Mouse (Mus musculus) CH12.LX (cell line): Measurements from ENCODE around the gene Rab21. TPM values are rescaled to one million over a fixed set of nuclear protein-coding genes. Genes with fewer than 3 reads are reported as not detected.

Source experiments
- DNase-seq: peaks from one replicate; pipeline ENCODE4 v3.0.0-alpha.2; 2013; ENCODE audit errors: extremely low read depth
- H3K27ac ChIP-seq: 2 replicates; pipeline ENCODE4 v1.5.1; 2012; ENCODE audit warnings: low read depth, mild to moderate bottlenecking, control low read depth, moderate library complexity; ENCODE audit not compliant: insufficient read depth
- H3K27me3 ChIP-seq: replicated peaks from 2 replicates; pipeline ENCODE3; 2012; ENCODE audit warnings: inconsistent platforms
- H3K36me3 ChIP-seq, 2 experiments: replicated peaks in 1 of 2; 2 replicates each; pipeline versions ENCODE3 to v1.6.1; 2012; ENCODE audit warnings: inconsistent platforms in 1 of 2, low read length in 1 of 2, mild to moderate bottlenecking in 1 of 2, mixed read lengths in 1 of 2, moderate library complexity in 1 of 2; ENCODE audit not compliant: control insufficient read depth in 1 of 2, insufficient read depth in 1 of 2
- H3K4me1 ChIP-seq, 2 experiments: 2 replicates each; pipeline ENCODE4 v1.6.1; 2012; ENCODE audit warnings: inconsistent platforms in 1 of 2, moderate library complexity in 1 of 2; ENCODE audit not compliant: insufficient read depth in 2 of 2, control insufficient read depth in 1 of 2
- H3K4me2 ChIP-seq: 2 replicates; pipeline ENCODE4 v1.6.1; 2012; ENCODE audit warnings: low read depth, mild to moderate bottlenecking, control low read depth; ENCODE audit not compliant: poor library complexity, insufficient read depth, severe bottlenecking
- H3K4me3 ChIP-seq, 3 experiments: fragments of 150-350 bp in 1 of 3; sonication (generic) in 1 of 3; replicated peaks in 1 of 3; 2 replicates each; pipeline versions ENCODE3 to v1.5.1; 2011 to 2012; ENCODE audit warnings: low read depth in 2 of 3, low read length in 2 of 3, mild to moderate bottlenecking in 2 of 3, moderate library complexity in 2 of 3, control low read depth in 1 of 3, improper control_type of control experiment in 1 of 3, inconsistent platforms in 1 of 3, mixed read lengths in 1 of 3; ENCODE audit not compliant: poor library complexity in 1 of 3
- H3K79me2 ChIP-seq: replicated peaks from 2 replicates; pipeline ENCODE4 v1.6.1; 2012; ENCODE audit warnings: mild to moderate bottlenecking, moderate library complexity; ENCODE audit not compliant: control insufficient read depth, poor library complexity, insufficient read depth, severe bottlenecking; ENCODE audit errors: extremely low read depth
- H3K9ac ChIP-seq: 2 replicates; pipeline ENCODE4 v1.6.1; 2012; ENCODE audit warnings: low read depth, mild to moderate bottlenecking, control low read depth, moderate library complexity; ENCODE audit not compliant: insufficient read depth
- H3K9me3 ChIP-seq: replicated peaks from 2 replicates; pipeline ENCODE3; 2012; ENCODE audit warnings: low read length, inconsistent platforms, mixed read lengths
- CHD2 ChIP-seq: IDR thresholded peaks from 2 replicates; pipeline ENCODE4 v1.6.1; 2011; ENCODE audit warnings: low read length, improper control_type of control experiment
- CTCF ChIP-seq, 2 experiments: IDR thresholded peaks in 1 of 2; conservative IDR thresholded peaks in 1 of 2; 2 replicates each; pipeline ENCODE4 v1.5.1; 2011 to 2012; ENCODE audit warnings: low read depth in 2 of 2, low read length in 2 of 2, improper control_type of control experiment in 1 of 2, inconsistent platforms in 1 of 2, mild to moderate bottlenecking in 1 of 2, moderate library complexity in 1 of 2
- E2F4 ChIP-seq: IDR thresholded peaks from 2 replicates; pipeline ENCODE4 v1.6.1; 2011; ENCODE audit warnings: low read depth, low read length, improper control_type of control experiment; ENCODE audit not compliant: insufficient replicate concordance
- EP300 ChIP-seq: IDR thresholded peaks from 2 replicates; pipeline ENCODE4 v1.6.1; 2011; ENCODE audit warnings: low read length, improper control_type of control experiment
- ETS1 ChIP-seq: conservative IDR thresholded peaks from 2 replicates; pipeline ENCODE4 v1.6.1; 2012; ENCODE audit warnings: low read depth, mild to moderate bottlenecking, inconsistent platforms, low read length, improper control_type of control experiment, moderate library complexity
- GABPA ChIP-seq: IDR thresholded peaks from 2 replicates; pipeline ENCODE4 v1.6.1; 2012; ENCODE audit warnings: low read depth, low read length, improper control_type of control experiment, inconsistent platforms; ENCODE audit not compliant: insufficient replicate concordance
- JUN ChIP-seq: IDR thresholded peaks from 2 replicates; pipeline ENCODE4 v1.6.1; 2011; ENCODE audit warnings: low read depth, mild to moderate bottlenecking, low read length, improper control_type of control experiment, moderate library complexity; ENCODE audit not compliant: insufficient read depth
- JUND ChIP-seq: conservative IDR thresholded peaks from 2 replicates; pipeline ENCODE4 v1.6.1; 2011; ENCODE audit warnings: low read depth, low read length, improper control_type of control experiment
- KAT2A ChIP-seq: IDR thresholded peaks from 2 replicates; pipeline ENCODE4 v1.6.1; 2012; ENCODE audit warnings: low read length, improper control_type of control experiment, inconsistent platforms; ENCODE audit not compliant: insufficient replicate concordance
- MAFK ChIP-seq: IDR thresholded peaks from 2 replicates; pipeline ENCODE4 v1.6.1; 2011; ENCODE audit warnings: low read length, improper control_type of control experiment; ENCODE audit not compliant: insufficient replicate concordance
- MAX ChIP-seq: IDR thresholded peaks from 2 replicates; pipeline ENCODE4 v1.6.1; 2011; ENCODE audit warnings: low read length, improper control_type of control experiment
- MEF2A ChIP-seq: IDR thresholded peaks from 2 replicates; pipeline ENCODE4 v1.6.1; 2014; ENCODE audit warnings: low read depth, mild to moderate bottlenecking, inconsistent platforms, low read length, improper control_type of control experiment, borderline replicate concordance
- MXI1 ChIP-seq: IDR thresholded peaks from 2 replicates; pipeline ENCODE4 v1.6.1; 2011; ENCODE audit warnings: mild to moderate bottlenecking, low read depth, low read length, improper control_type of control experiment
- MYC ChIP-seq: IDR thresholded peaks from 2 replicates; pipeline ENCODE4 v1.6.1; 2011; ENCODE audit warnings: low read depth, mild to moderate bottlenecking, improper control_type of control experiment, low read length
- NELFE ChIP-seq: IDR thresholded peaks from 2 replicates; pipeline ENCODE4 v1.6.1; 2011; ENCODE audit warnings: low read depth, low read length, improper control_type of control experiment
- PAX5 ChIP-seq: IDR thresholded peaks from 2 replicates; pipeline ENCODE4 v1.6.1; 2012; ENCODE audit warnings: low read length, inconsistent platforms, mixed read lengths
- POLR2A ChIP-seq: IDR thresholded peaks from 2 replicates; pipeline ENCODE4 v1.6.1; 2011; ENCODE audit warnings: low read depth, mild to moderate bottlenecking, improper control_type of control experiment, low read length
- RAD21 ChIP-seq: IDR thresholded peaks from 2 replicates; pipeline ENCODE4 v1.6.1; 2011; ENCODE audit warnings: low read depth, mild to moderate bottlenecking, low read length, improper control_type of control experiment, moderate library complexity
- SIN3A ChIP-seq: IDR thresholded peaks from 2 replicates; pipeline ENCODE4 v1.6.1; 2012; ENCODE audit warnings: low read length, improper control_type of control experiment, inconsistent platforms
- SMC3 ChIP-seq: IDR thresholded peaks from 2 replicates; pipeline ENCODE4 v1.6.1; 2011; ENCODE audit warnings: low read depth, low read length, improper control_type of control experiment
- TCF12 ChIP-seq: IDR thresholded peaks from 2 replicates; pipeline ENCODE4 v1.6.1; 2014; ENCODE audit warnings: low read depth, mild to moderate bottlenecking, inconsistent platforms, low read length, improper control_type of control experiment
- USF1 ChIP-seq: IDR thresholded peaks from 2 replicates; pipeline ENCODE4 v1.6.1; 2014; ENCODE audit warnings: low read depth, mild to moderate bottlenecking, inconsistent platforms, low read length, improper control_type of control experiment
- USF2 ChIP-seq: conservative IDR thresholded peaks from 2 replicates; pipeline ENCODE4 v1.6.1; 2011; ENCODE audit warnings: low read depth, low read length, improper control_type of control experiment
- ZKSCAN1 ChIP-seq: IDR thresholded peaks from 2 replicates; pipeline ENCODE4 v1.6.1; 2012; ENCODE audit warnings: low read depth, inconsistent platforms, low read length, improper control_type of control experiment, borderline replicate concordance
- ZNF384 ChIP-seq: IDR thresholded peaks from 2 replicates; pipeline ENCODE4 v1.6.1; 2012; ENCODE audit warnings: low read depth, low read length, improper control_type of control experiment, inconsistent platforms
- dilution Hi-C: fragments of 300-500 bp; cut with MboI; formaldehyde crosslinking; loops from 2 replicates; pipeline ENCODE4 v1.14.3; 2020; ENCODE audit warnings: low sequenced_read_pairs; ENCODE audit not compliant: extremely low pct_unique_long_range_greater_than_20kb, extremely low pct_ligation_motif_present
- in situ Hi-C: fragments of 300-500 bp; cut with MboI; formaldehyde crosslinking; loops from 3 replicates; pipeline ENCODE4 v1.14.3; 2019; ENCODE audit warnings: low sequenced_read_pairs, low pct_ligation_motif_present, low pct_unique_long_range_greater_than_20kb, mixed read lengths
- polyA plus RNA-seq: library from polyadenylated mRNA; unstranded; fragments of >175 nt; gene quantifications from 2 replicates; pipeline ENCODE4 v1.2.1, GENCODE M21; 2012; ENCODE audit warnings: low read depth; ENCODE audit not compliant: insufficient read length
- total RNA-seq, 2 experiments: library from RNA; depleted of rRNA; stranded (reverse); fragments of 300-350 nt in 1 of 2; fragments of >200 nt in 1 of 2; gene quantifications; 2 replicates each; pipeline ENCODE4 v1.2.3; 2012 to 2014

The Rab21 gene
- total and polyA plus RNA-seq, 3 experiments, result 55.6 to 58.4 (median 57.4) TPM

DNA sequence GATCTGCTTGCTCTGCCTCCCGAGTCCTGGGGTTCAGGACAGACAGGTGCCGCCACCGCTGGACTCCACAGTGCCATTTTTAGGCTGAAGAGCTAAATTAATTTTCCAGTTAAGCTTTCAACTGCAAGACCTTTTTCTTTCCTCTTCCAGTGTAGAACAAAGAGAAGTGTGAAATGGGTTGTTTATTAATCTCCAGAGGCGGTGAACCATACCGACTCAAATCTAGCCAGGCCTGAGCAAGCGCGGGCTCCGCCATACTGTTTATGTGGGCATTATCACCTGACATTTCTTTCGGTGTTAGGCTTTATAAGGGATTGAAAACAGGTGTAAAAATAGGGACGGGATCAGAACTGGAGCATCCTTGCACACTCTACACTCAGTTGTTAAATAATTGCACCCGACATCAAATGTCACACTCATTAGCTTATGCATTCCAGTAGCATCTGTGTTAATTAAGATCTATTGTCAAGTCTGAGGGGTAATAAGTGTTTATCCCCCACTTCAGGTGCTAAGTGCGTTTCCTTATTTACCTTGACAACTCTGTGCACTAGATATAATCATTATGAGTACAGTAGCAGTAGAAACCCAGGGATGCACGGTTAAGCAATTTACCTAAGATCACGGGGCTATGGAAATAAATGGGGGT lies 1.6 kb downstream of the Rab21 start (continued):
- no peak for TF ChIP-seq E2F4
- no peak for TF ChIP-seq EP300
- no peak for TF ChIP-seq NELFE
- TF ChIP-seq MXI1, result peak; percentile 40; the same call in 1 of the 2 replicates
- TF ChIP-seq CTCF (conservative IDR thresholded peaks at IDR 0.05 in 1 of 2, IDR thresholded peaks at IDR 0.05 in 1 of 2; ENCODE audit: low read depth in 2 of 2, low read length in 2 of 2), result no peak
- no peak for TF ChIP-seq ZNF384
- no peak for TF ChIP-seq JUND
- 0 out of 2 replicates have a peak, but pooled peaks have one; percentile 9 for TF ChIP-seq MYC
- no peak for TF ChIP-seq CHD2
- no peak for TF ChIP-seq USF1
- no peak for TF ChIP-seq MAFK
- TF ChIP-seq SIN3A, result peak; percentile 67
- TF ChIP-seq JUN, result no peak
- no peak for TF ChIP-seq PAX5
- TF ChIP-seq RAD21, result no peak
- TF ChIP-seq USF2, result no peak

DNA sequence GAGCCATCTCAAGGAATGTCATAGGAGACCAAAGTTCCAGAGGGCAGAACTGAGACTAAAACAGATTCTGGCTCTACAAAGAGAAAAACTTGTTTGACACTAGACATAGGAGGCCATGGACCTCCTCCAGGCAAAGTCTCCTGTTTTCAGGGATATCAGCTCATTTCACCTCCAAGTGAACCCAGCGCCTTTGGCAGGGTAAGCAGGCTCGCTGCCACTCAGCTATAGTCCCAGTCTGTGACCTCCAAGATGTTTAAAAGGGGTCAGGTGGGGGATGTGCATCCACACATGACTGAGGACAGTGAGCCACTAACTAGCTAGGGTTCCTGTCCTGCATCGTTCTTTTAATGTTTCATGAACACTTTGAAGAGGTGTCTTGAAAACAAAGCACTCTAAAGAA lies 2.7 kb downstream of the Rab21 start:
- H3K36me3 ChIP-seq, result peaks cover 6 to 42% of the 10 kb centered on the region in 2 experiments
- H3K4me2 ChIP-seq, result peak overlapping the region; percentile 98
- peak overlapping the region; percentile 50 to 84 (median 67) for H3K4me3 ChIP-seq
- H3K27me3 ChIP-seq, result no peaks in the 10 kb centered on the region
- H3K27ac ChIP-seq, result peak overlapping the region; percentile 97
- in situ Hi-C loops, result loop anchor here (10.0 kb wide), 1 partner anchor 302 kb away; no protein-coding TSS in a partner anchor
- no peak for DNase-seq
- H3K9ac ChIP-seq, result peak overlapping the region; percentile 87
- H3K4me1 ChIP-seq, result peaks cover 8 to 51% of the 10 kb centered on the region in 2 experiments
- dilution Hi-C loops, result no loop called here
- peaks cover 62% of the 10 kb centered on the region for H3K79me2 ChIP-seq
- no peaks in the 10 kb centered on the region for H3K9me3 ChIP-seq
- TF ChIP-seq PAX5 (no peak), USF1 (no peak), MAX (no peak), MEF2A (no peak), ETS1 (no peak), USF2 (no peak), TCF12 (no peak), SMC3 (no peak), ZKSCAN1 (no peak), POLR2A (no peak), NELFE (no peak), GABPA (no peak), JUN (no peak), KAT2A (no peak)
- TF ChIP-seq, all 38 proteins: peak for 0
